Mouse (Mus musculus) heart, postnatal 0 days (tissue): ENCODE data around the gene Aatf.

Experiments used
- CTCF ChIP-seq: IDR thresholded peaks from 2 replicates; pipeline ENCODE4 v1.5.1; 2016; ENCODE audit warnings: antibody characterized with exemption, control low read depth, low read depth
- EP300 ChIP-seq: IDR thresholded peaks from 2 replicates; pipeline ENCODE4 v1.6.1; 2016; ENCODE audit warnings: antibody characterized with exemption, low read depth

DNA sequence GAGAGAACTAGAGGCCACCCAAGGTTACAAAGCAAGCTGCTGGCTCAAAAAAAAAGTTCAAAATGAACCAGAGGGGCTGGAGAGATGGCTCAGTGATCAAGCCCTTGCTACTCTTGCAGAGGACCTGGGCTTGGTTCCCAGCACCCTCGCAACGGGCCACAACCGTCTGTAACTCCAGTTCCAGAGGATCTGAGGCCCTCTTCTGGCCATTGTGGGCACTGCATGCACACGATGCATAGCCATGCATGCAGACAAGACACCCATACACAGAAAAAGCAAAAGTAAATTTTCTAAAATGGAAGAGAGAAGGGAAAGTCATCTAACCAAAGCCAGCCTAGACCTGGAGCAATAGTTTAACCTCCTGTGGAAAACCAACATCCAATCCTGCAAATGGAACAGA lies 106.6 kb downstream of the Aatf start:
- TF ChIP-seq CTCF (no peak), EP300 (no peak)
